Comparison of ENCODE assay signal across 11 mouse cellular contexts in genomic region chr2:165467824-165468452, GRCm38 (mm10). TPM values are rescaled to one million over a fixed set of nuclear protein-coding genes. Genes with fewer than 3 reads are reported as not detected.
A peak's percentile ranks its signal among the peaks of the same experiment; 100 is the strongest.
DNase-seq lines count a peak whose midpoint lies in the region; ATAC-seq and TF ChIP-seq lines count a peak whose summit lies in the region.
"Had no signal": no experiment of that assay in that cellular context is flagged by ENCODE, and none has a peak within 500 bp of the region (broad histone marks: within the 10 kb centered on the region; RNA-seq: fewer than 3 reads in every experiment).

No protein-coding gene starts in this region.

- H3K9me3 ChIP-seq in hindbrain, embryonic 12.5 days (replicated peaks), result no peaks in the 10 kb centered on the region
- H3K9me3 ChIP-seq in hindbrain, embryonic 11.5 days (ENCODE audit: control insufficient read depth, low read length), result no peaks in the 10 kb centered on the region
- no peaks in the 10 kb centered on the region for H3K9me3 ChIP-seq in kidney, embryonic 16.5 days (ENCODE audit: low read length)
- H3K9me3 ChIP-seq: heart, embryonic 13.5 days had no signal

- no peak for TF ChIP-seq POLR2A in heart, adult 2 months (IDR thresholded peaks at IDR 0.05; ENCODE audit: insufficient read depth, low read depth, low read length)
- no peak for TF ChIP-seq POLR2A in cerebellum, adult 2 months (IDR thresholded peaks at IDR 0.05; ENCODE audit: borderline replicate concordance, insufficient read depth, low read length)

- H3K9ac ChIP-seq in hindbrain, embryonic 12.5 days, result 0 out of 2 replicates have a peak overlapping the region, but pooled peaks have one; percentile 13
- H3K9ac ChIP-seq in hindbrain, embryonic 11.5 days (ENCODE audit: low read depth, low read length), result no peak overlapping the region
- no peak overlapping the region for H3K9ac ChIP-seq in heart, adult 2 months (ENCODE audit: low read depth, low read length)
- H3K9ac ChIP-seq in kidney, embryonic 16.5 days (replicated peaks; ENCODE audit: low read length), result no peak overlapping the region
- H3K9ac ChIP-seq: heart, embryonic 13.5 days had no signal

- WGBS in hindbrain, embryonic 12.5 days, result 52% methylated on average over 15 of the region's 15 CpGs
- 62% methylated on average over 15 of the region's 15 CpGs for WGBS in hindbrain, embryonic 11.5 days
- 48% methylated on average over 15 of the region's 15 CpGs for WGBS in heart, adult 2 months
- 55% methylated on average over 15 of the region's 15 CpGs for WGBS in kidney, embryonic 16.5 days
- WGBS in cerebellum, adult 2 months, result 30% methylated on average over 15 of the region's 15 CpGs

- no peaks in the 10 kb centered on the region for H3K79me2 ChIP-seq in heart, adult 2 months (replicated peaks; ENCODE audit: control insufficient read depth, insufficient read depth, low read length)

- H3K4me3 ChIP-seq in hindbrain, embryonic 12.5 days, result no peak overlapping the region
- H3K4me3 ChIP-seq in hindbrain, embryonic 11.5 days (ENCODE audit: low read depth, low read length), result no peak overlapping the region
- no peak overlapping the region for H3K4me3 ChIP-seq in heart, adult 2 months
- no peak overlapping the region for H3K4me3 ChIP-seq in kidney, embryonic 16.5 days (ENCODE audit: low read length)
- H3K4me3 ChIP-seq in cerebellum, adult 2 months (replicated peaks; ENCODE audit: insufficient read depth, low read depth, low read length), result no peak overlapping the region
- H3K4me3 ChIP-seq: heart, embryonic 13.5 days had no signal

- H3K27ac ChIP-seq in hindbrain, embryonic 12.5 days, result no peak overlapping the region
- H3K27ac ChIP-seq in hindbrain, embryonic 11.5 days (ENCODE audit: low read depth, low read length), result no peak overlapping the region
- H3K27ac ChIP-seq in heart, adult 2 months, result no peak overlapping the region
- no peak overlapping the region for H3K27ac ChIP-seq in kidney, embryonic 16.5 days (ENCODE audit: low read length)
- H3K27ac ChIP-seq in cerebellum, adult 2 months (ENCODE audit: insufficient read depth, low read length), result no peak overlapping the region
- H3K27ac ChIP-seq: heart, embryonic 13.5 days had no signal

- no peak for TF ChIP-seq EP300 in heart, adult 2 months (IDR thresholded peaks at IDR 0.05; ENCODE audit: insufficient read depth, low read depth, low read length)

- no peak for TF ChIP-seq CTCF in heart, adult 2 months (IDR thresholded peaks at IDR 0.05)
- TF ChIP-seq CTCF in cerebellum, adult 2 months (IDR thresholded peaks at IDR 0.05; ENCODE audit: borderline replicate concordance, insufficient read depth, low read depth, low read length), result no peak

- peaks cover 17% of the 10 kb centered on the region for H3K4me1 ChIP-seq in hindbrain, embryonic 12.5 days
- peaks cover 2% of the 10 kb centered on the region; the same call in 1 of the 2 replicates for H3K4me1 ChIP-seq in hindbrain, embryonic 11.5 days (replicated peaks; ENCODE audit: control insufficient read depth, insufficient read depth, low read length)
- no peaks in the 10 kb centered on the region for H3K4me1 ChIP-seq in heart, adult 2 months (ENCODE audit: control insufficient read depth, insufficient read depth, low read length)
- H3K4me1 ChIP-seq in kidney, embryonic 16.5 days (ENCODE audit: insufficient read depth, low read length), result no peaks in the 10 kb centered on the region
- H3K4me1 ChIP-seq in cerebellum, adult 2 months (ENCODE audit: control insufficient read depth, insufficient read depth, low read length), result no peaks in the 10 kb centered on the region

- no peaks in the 10 kb centered on the region for H3K36me3 ChIP-seq in hindbrain, embryonic 12.5 days
- no peaks in the 10 kb centered on the region for H3K36me3 ChIP-seq in hindbrain, embryonic 11.5 days (ENCODE audit: control insufficient read depth, insufficient read depth, low read length)
- H3K36me3 ChIP-seq in heart, adult 2 months (ENCODE audit: control insufficient read depth, insufficient read depth, low read length), result no peaks in the 10 kb centered on the region
- H3K36me3 ChIP-seq in kidney, embryonic 16.5 days (ENCODE audit: insufficient read depth, low read length), result no peaks in the 10 kb centered on the region
- H3K36me3 ChIP-seq: heart, embryonic 13.5 days had no signal

- intact Hi-C loops in heart, adult 2 months (cut with DNase I), result no loop called here

- no peak overlapping the region for H3K4me2 ChIP-seq in hindbrain, embryonic 12.5 days (replicated peaks)
- no peak overlapping the region for H3K4me2 ChIP-seq in hindbrain, embryonic 11.5 days (replicated peaks; ENCODE audit: low read depth, low read length)
- H3K4me2 ChIP-seq in kidney, embryonic 16.5 days (replicated peaks; ENCODE audit: low read depth, low read length), result no peak overlapping the region
- H3K4me2 ChIP-seq: heart, embryonic 13.5 days had no signal

- no peak for ATAC-seq in hindbrain, embryonic 12.5 days (ENCODE audit: low FRiP score)
- ATAC-seq in hindbrain, embryonic 11.5 days (ENCODE audit: low FRiP score), result no peak
- 0 out of 2 replicates have a peak, but pooled peaks have one; percentile 47 for ATAC-seq in kidney, embryonic 16.5 days (ENCODE audit: low FRiP score, low TSS enrichment)

- no peak for DNase-seq in hindbrain, embryonic 11.5 days (ENCODE audit: low spot score)
- peak; percentile 44 to 52 for DNase-seq in heart, adult 2 months
- DNase-seq in lung, postnatal 10 days, result peak; percentile 50
- no peak for DNase-seq in thymus, postnatal 14 days
- no peak for DNase-seq in cerebellum, adult 2 months
- DNase-seq in gastrocnemius, postnatal 25 days, result no peak
- DNase-seq: adrenal gland, adult 8-10 months had no signal

- peaks cover 20% of the 10 kb centered on the region for H3K27me3 ChIP-seq in hindbrain, embryonic 12.5 days
- peaks cover 4% of the 10 kb centered on the region; the same call in 1 of the 2 replicates for H3K27me3 ChIP-seq in hindbrain, embryonic 11.5 days (ENCODE audit: control insufficient read depth, insufficient read depth, low read length)
- 0 out of 2 replicates have a peak, but pooled peaks cover 2% of the 10 kb centered on the region for H3K27me3 ChIP-seq in heart, adult 2 months (ENCODE audit: control insufficient read depth, insufficient read depth, low read length)
- H3K27me3 ChIP-seq in kidney, embryonic 16.5 days (ENCODE audit: insufficient read depth, low read length), result peaks cover 16% of the 10 kb centered on the region
- no peaks in the 10 kb centered on the region for H3K27me3 ChIP-seq in cerebellum, adult 2 months (ENCODE audit: control insufficient read depth, insufficient read depth, low read length)

RNA-seq across cellular contexts. Expression of gene Slc13a3, which starts 5.1 kb away (rescaled TPM):
- 0.55 and 1.2 TPM in 2 replicates for polyA plus RNA-seq in hindbrain, embryonic 12.5 days (2016; fragmentation: Nextera tagmentation; extraction: Ambion mirVana)
- 0.14 and 0.17 TPM in 2 replicates for polyA plus RNA-seq in hindbrain, embryonic 11.5 days (2014; fragmentation: Nextera tagmentation; extraction: Ambion mirVana)
- total RNA-seq in heart, adult 2 months (2021), result under 1 TPM; 0.31 to 0.68 TPM
- polyA plus RNA-seq in heart, adult 2 months (2012; rRNA removed), result 0.29 and 0.35 TPM in 2 replicates
- 4.3 and 4.5 TPM in 2 replicates for polyA plus RNA-seq in kidney, embryonic 16.5 days (2015; fragmentation: Nextera tagmentation; extraction: Ambion mirVana)
- polyA plus RNA-seq in cerebellum, adult 2 months (2012; rRNA removed), result 21.6 and 22.3 TPM in 2 replicates
- under 1 TPM; 0.11 to 0.18 TPM for total RNA-seq in gastrocnemius, postnatal 25 days (2021)
- polyA plus RNA-seq: limb, embryonic 11.5 days had no signal

RNA-seq across cellular contexts. Expression of gene Trp53rka, which starts 25.2 kb away (rescaled TPM):
- 51.3 and 52.3 TPM in 2 replicates for polyA plus RNA-seq in hindbrain, embryonic 12.5 days (2016; fragmentation: Nextera tagmentation; extraction: Ambion mirVana)
- polyA plus RNA-seq in hindbrain, embryonic 11.5 days (2014; fragmentation: Nextera tagmentation; extraction: Ambion mirVana), result 51.3 and 53.5 TPM in 2 replicates
- 1 to 10 TPM; 8.8 to 9.2 TPM for total RNA-seq in heart, adult 2 months (2021)
- 10.9 and 14.4 TPM in 2 replicates for polyA plus RNA-seq in heart, adult 2 months (2012; rRNA removed)
- polyA plus RNA-seq in kidney, embryonic 16.5 days (2015; fragmentation: Nextera tagmentation; extraction: Ambion mirVana), result 37.7 and 38.9 TPM in 2 replicates
- 27.5 and 27.7 TPM in 2 replicates for polyA plus RNA-seq in cerebellum, adult 2 months (2012; rRNA removed)
- total RNA-seq in gastrocnemius, postnatal 25 days (2021), result 1 to 10 TPM; 8.3 to 9.2 TPM

RNA-seq across cellular contexts. Expression of gene Slc2a10, which starts 35.6 kb away (rescaled TPM):
- 6.9 and 7.1 TPM in 2 replicates for polyA plus RNA-seq in hindbrain, embryonic 12.5 days (2016; fragmentation: Nextera tagmentation; extraction: Ambion mirVana)
- 2.3 and 3.2 TPM in 2 replicates for polyA plus RNA-seq in hindbrain, embryonic 11.5 days (2014; fragmentation: Nextera tagmentation; extraction: Ambion mirVana)
- 1 to 10 TPM; 5.0 to 5.8 TPM for total RNA-seq in heart, adult 2 months (2021)
- polyA plus RNA-seq in heart, adult 2 months (2012; rRNA removed), result 3.8 and 4.4 TPM in 2 replicates
- polyA plus RNA-seq in kidney, embryonic 16.5 days (2015; fragmentation: Nextera tagmentation; extraction: Ambion mirVana), result 8.3 TPM in 2 replicates
- polyA plus RNA-seq in cerebellum, adult 2 months (2012; rRNA removed), result 2.3 TPM in 2 replicates
- 1 to 10 TPM; 1.3 to 1.6 TPM for total RNA-seq in gastrocnemius, postnatal 25 days (2021)

Comparison
In these comparisons a context has a peak if more than half of its experiments do, and no peak if none do; other contexts are left out.
1. DNase-seq: peak in heart, adult 2 months (2 of 2) and lung, postnatal 10 days (single experiment); none in hindbrain, embryonic 11.5 days (single experiment), thymus, postnatal 14 days (single experiment), cerebellum, adult 2 months (0 of 2) and gastrocnemius, postnatal 25 days (single experiment).